Mouse (Mus musculus): ENCODE measurements around the gene Pnrc2.

The Pnrc2 gene

GRCm38 (mm10) chr4:135870227-135871023 is 3.2 kb downstream of the Pnrc2 start:
- DNase-seq (ENCODE audit: low spot score in 2 of 2): no peak

- no peak for DNase-seq (ENCODE audit: low spot score in 2 of 2)
Observed at GRCm38 (mm10) chr4:135868996-135869395, 4.7 kb downstream of the Pnrc2 start.

- DNase-seq (ENCODE audit: low spot score in 2 of 2): no peak
Observed at GRCm38 (mm10) chr4:135857597-135858186, 16.0 kb downstream of the Pnrc2 start.

- peak; percentile 64 to 66 for DNase-seq (ENCODE audit: low spot score in 2 of 2)
Observed at GRCm38 (mm10) chr4:135856223-135857091, 17.2 kb downstream of the Pnrc2 start.

- peak; percentile 94 to 96 for DNase-seq (ENCODE audit: low spot score in 2 of 2)
Observed at GRCm38 (mm10) chr4:135855536-135856222, 18.0 kb downstream of the Pnrc2 start, which contains the start of gene Srsf10. Gene Srsf10, plus strand, starts transcription at chr4:135855747.

- no peak for DNase-seq (ENCODE audit: low spot score in 2 of 2)
Observed at GRCm38 (mm10) chr4:135855080-135855479, 18.6 kb downstream of the Pnrc2 start.

- DNase-seq (ENCODE audit: low spot score in 2 of 2): no peak
Observed at GRCm38 (mm10) chr4:135854630-135855029, 19.0 kb downstream of the Pnrc2 start.

- no peak for DNase-seq (ENCODE audit: low spot score in 2 of 2)
Observed at GRCm38 (mm10) chr4:135853987-135854546, 19.6 kb downstream of the Pnrc2 start.

- DNase-seq (ENCODE audit: low spot score in 2 of 2): no peak
Observed at GRCm38 (mm10) chr4:135851942-135852341, 21.7 kb downstream of the Pnrc2 start.

- DNase-seq (ENCODE audit: low spot score in 2 of 2): no peak
Observed at GRCm38 (mm10) chr4:135850411-135851095, 23.1 kb downstream of the Pnrc2 start.

- peak in 1 of 2 experiments; percentile 32 for DNase-seq (ENCODE audit: low spot score in 2 of 2)
Observed at GRCm38 (mm10) chr4:135847581-135847980, 26.1 kb downstream of the Pnrc2 start.

GRCm38 (mm10) chr4:135844400-135844799 is 29.2 kb downstream of the Pnrc2 start:
- DNase-seq (ENCODE audit: low spot score in 2 of 2): no peak

- peak; percentile 46 to 54 for DNase-seq (ENCODE audit: low spot score in 2 of 2)
Observed at GRCm38 (mm10) chr4:135839293-135840011, 34.2 kb downstream of the Pnrc2 start.

- no peak for DNase-seq (ENCODE audit: low spot score in 2 of 2)
Observed at GRCm38 (mm10) chr4:135838925-135839292, 34.7 kb downstream of the Pnrc2 start.

- DNase-seq (ENCODE audit: low spot score in 2 of 2): no peak
Observed at GRCm38 (mm10) chr4:135834124-135834717, 39.4 kb downstream of the Pnrc2 start.

GRCm38 (mm10) chr4:135833301-135834123 is 40.1 kb downstream of the Pnrc2 start:
- DNase-seq (ENCODE audit: low spot score in 2 of 2): no peak

GRCm38 (mm10) chr4:135832070-135832469 is 41.6 kb downstream of the Pnrc2 start:
- DNase-seq (ENCODE audit: low spot score in 2 of 2): peak; percentile 42 to 48

GRCm38 (mm10) chr4:135828491-135828890 is 45.2 kb downstream of the Pnrc2 start:
- peak; percentile 80 to 88 for DNase-seq (ENCODE audit: low spot score in 2 of 2)

GRCm38 (mm10) chr4:135824254-135824653 is 49.4 kb downstream of the Pnrc2 start:
- DNase-seq (ENCODE audit: low spot score in 2 of 2): no peak

Measured in heart, adult 9 months (tissue).